Comparison of ENCODE assay signal across 16 mouse cellular contexts in the genomic region with DNA sequence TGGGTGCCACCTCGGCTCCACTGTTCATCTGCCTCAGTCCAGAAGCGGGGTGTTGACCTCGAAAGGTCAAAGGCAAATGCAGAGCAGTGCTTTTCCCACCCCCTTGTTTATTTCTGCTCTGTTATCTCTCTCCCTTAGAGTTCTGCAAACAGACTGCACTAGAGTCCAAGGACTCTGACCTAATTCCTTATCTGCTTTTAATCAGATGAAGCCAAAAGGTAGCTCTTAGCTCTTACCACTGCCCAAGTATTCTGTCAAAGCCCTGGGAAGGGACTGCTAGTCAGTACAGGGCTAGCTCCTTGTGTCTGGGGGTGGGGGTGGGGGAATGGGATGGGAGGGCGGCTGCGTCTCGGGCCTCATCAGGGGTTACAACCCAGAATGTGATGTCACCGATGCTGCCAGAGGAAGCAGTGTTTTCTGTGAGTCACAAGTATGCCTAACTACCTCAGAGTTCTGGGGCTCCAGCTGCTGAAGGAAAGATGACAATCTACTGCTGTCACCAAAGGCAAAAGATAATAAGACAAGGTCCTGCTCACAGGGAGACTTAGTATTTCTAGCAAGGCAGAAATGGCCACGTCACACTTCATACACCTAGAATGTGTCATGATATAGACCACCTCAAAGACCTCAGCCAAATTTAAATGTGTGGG. TPM values are rescaled to one million over a fixed set of nuclear protein-coding genes. Genes with fewer than 3 reads are reported as not detected.
DNase-seq lines count a peak whose midpoint lies in the region; ATAC-seq and TF ChIP-seq lines count a peak whose summit lies in the region.
"Had no signal": no experiment of that assay in that cellular context is flagged by ENCODE, and none has a peak within 500 bp of the region (broad histone marks: within the 10 kb centered on the region; RNA-seq: fewer than 3 reads in every experiment).

No protein-coding gene starts in this region.

- ATAC-seq in intestine, postnatal 0 days, result peak; percentile 60
- ATAC-seq in liver, postnatal 0 days, result peak; percentile 95
- ATAC-seq: CD4-positive, CD25-positive, alpha-beta regulatory T cell, adult 4 months had no signal

- no peak overlapping the region for H3K4me3 ChIP-seq in ES-Bruce4 (ENCODE audit: low read depth, low read length)
- no peak overlapping the region for H3K4me3 ChIP-seq in intestine, postnatal 0 days (ENCODE audit: low read depth, low read length)
- no peak overlapping the region for H3K4me3 ChIP-seq in liver, postnatal 0 days (ENCODE audit: low read depth, low read length)
- no peak overlapping the region for H3K4me3 ChIP-seq in left cerebral cortex, adult 2 months
- H3K4me3 ChIP-seq: embryonic facial prominence, embryonic 13.5 days; forebrain, embryonic 10.5 days; hindbrain, embryonic 10.5 days; limb, embryonic 13.5 days; midbrain, embryonic 10.5 days had no signal

- TF ChIP-seq POLR2A in ES-Bruce4 (IDR thresholded peaks at IDR 0.05; ENCODE audit: insufficient read depth, low read length), result no peak

- 19% methylated on average over 8 of the region's 8 CpGs for WGBS in intestine, postnatal 0 days
- WGBS in liver, postnatal 0 days (ENCODE audit: insufficient replicate concordance), result 44% methylated on average over 8 of the region's 8 CpGs

- peaks cover 12% of the 10 kb centered on the region for H3K36me3 ChIP-seq in ES-Bruce4 (ENCODE audit: control insufficient read depth, insufficient read depth, low read length, poor library complexity, severe bottlenecking)
- no peaks in the 10 kb centered on the region for H3K36me3 ChIP-seq in intestine, postnatal 0 days (ENCODE audit: control insufficient read depth, insufficient read depth)
- H3K36me3 ChIP-seq in liver, postnatal 0 days (replicated peaks; ENCODE audit: insufficient read depth, low read length), result no peaks in the 10 kb centered on the region
- H3K36me3 ChIP-seq: embryonic facial prominence, embryonic 13.5 days; forebrain, embryonic 10.5 days; hindbrain, embryonic 10.5 days; limb, embryonic 13.5 days; midbrain, embryonic 10.5 days had no signal

- no peak for TF ChIP-seq EP300 in ES-Bruce4 (IDR thresholded peaks at IDR 0.05; ENCODE audit: insufficient read depth, low read depth, low read length)
- peak; percentile 40 for TF ChIP-seq EP300 in liver, postnatal 0 days (IDR thresholded peaks at IDR 0.05; ENCODE audit: low read depth)

- H3K27me3 ChIP-seq in ES-Bruce4 (ENCODE audit: control insufficient read depth, insufficient read depth, low read length, poor library complexity, severe bottlenecking), result no peaks in the 10 kb centered on the region
- H3K27me3 ChIP-seq in intestine, postnatal 0 days (replicated peaks; ENCODE audit: control insufficient read depth, insufficient read depth, low read length), result no peaks in the 10 kb centered on the region
- H3K27me3 ChIP-seq in liver, postnatal 0 days (ENCODE audit: insufficient read depth, low read length), result no peaks in the 10 kb centered on the region
- H3K27me3 ChIP-seq: embryonic facial prominence, embryonic 13.5 days; limb, embryonic 13.5 days had no signal

- peak; percentile 8 for DNase-seq in 416B (ENCODE audit: low read depth)
- peak; percentile 30 for DNase-seq in liver, postnatal 0 days
- DNase-seq in right cerebral cortex, postnatal 10 days (ENCODE audit: low spot score in 2 of 2), result no peak
- DNase-seq in thymus, adult 18-20 months, result no peak
- no peak for DNase-seq in left cerebral cortex, adult 2 months (ENCODE audit: extremely low spot score in 1 of 2, low spot score in 2 of 2)
- DNase-seq: cerebellum, adult 11-12 months; gastrocnemius, postnatal 25 days; kidney, adult 2 months had no signal

- no peak overlapping the region for H3K9ac ChIP-seq in ES-Bruce4 (ENCODE audit: low read depth, poor library complexity, severe bottlenecking)
- H3K9ac ChIP-seq in intestine, postnatal 0 days (ENCODE audit: low read depth, low read length), result no peak overlapping the region
- H3K9ac ChIP-seq in liver, postnatal 0 days (replicated peaks), result no peak overlapping the region
- H3K9ac ChIP-seq: embryonic facial prominence, embryonic 13.5 days; limb, embryonic 13.5 days had no signal

- H3K4me2 ChIP-seq in intestine, postnatal 0 days (replicated peaks; ENCODE audit: low read depth), result peak overlapping the region; percentile 27
- 0 out of 2 replicates have a peak overlapping the region, but pooled peaks have one; percentile 9 for H3K4me2 ChIP-seq in liver, postnatal 0 days (ENCODE audit: low read depth, low read length)
- H3K4me2 ChIP-seq: embryonic facial prominence, embryonic 13.5 days; limb, embryonic 13.5 days had no signal

- H3K27ac ChIP-seq in ES-Bruce4 (ENCODE audit: insufficient read depth, low read length), result peak overlapping the region; percentile 66; the same call in 1 of the 2 replicates
- peak overlapping the region; percentile 55 for H3K27ac ChIP-seq in intestine, postnatal 0 days (ENCODE audit: low read depth, low read length)
- peak overlapping the region; percentile 88 for H3K27ac ChIP-seq in liver, postnatal 0 days (ENCODE audit: low read depth)
- H3K27ac ChIP-seq in left cerebral cortex, adult 2 months, result no peak overlapping the region
- H3K27ac ChIP-seq: embryonic facial prominence, embryonic 13.5 days; forebrain, embryonic 10.5 days; hindbrain, embryonic 10.5 days; limb, embryonic 13.5 days; midbrain, embryonic 10.5 days had no signal

- peaks cover 7% of the 10 kb centered on the region for H3K4me1 ChIP-seq in ES-Bruce4 (ENCODE audit: control insufficient read depth, insufficient read depth, low read length)
- H3K4me1 ChIP-seq in intestine, postnatal 0 days (replicated peaks; ENCODE audit: control insufficient read depth, insufficient read depth, low read length), result no peaks in the 10 kb centered on the region
- H3K4me1 ChIP-seq in liver, postnatal 0 days (ENCODE audit: insufficient read depth), result peaks cover 23% of the 10 kb centered on the region
- H3K4me1 ChIP-seq: embryonic facial prominence, embryonic 13.5 days had no signal

- H3K9me3 ChIP-seq in ES-Bruce4 (replicated peaks; ENCODE audit: control insufficient read depth, insufficient read depth, low read length, poor library complexity, severe bottlenecking), result no peaks in the 10 kb centered on the region
- H3K9me3 ChIP-seq in intestine, postnatal 0 days (ENCODE audit: control insufficient read depth), result no peaks in the 10 kb centered on the region
- no peaks in the 10 kb centered on the region for H3K9me3 ChIP-seq in liver, postnatal 0 days (ENCODE audit: low read length)
- H3K9me3 ChIP-seq: embryonic facial prominence, embryonic 13.5 days; forebrain, embryonic 10.5 days; hindbrain, embryonic 10.5 days; limb, embryonic 13.5 days; midbrain, embryonic 10.5 days had no signal

- no peak for TF ChIP-seq CTCF in ES-Bruce4 (IDR thresholded peaks at IDR 0.05; ENCODE audit: low read depth, low read length)
- TF ChIP-seq CTCF in intestine, postnatal 0 days (IDR thresholded peaks at IDR 0.05; ENCODE audit: low read depth), result no peak
- TF ChIP-seq CTCF in liver, postnatal 0 days (IDR thresholded peaks at IDR 0.05; ENCODE audit: low read depth), result no peak
- no peak for TF ChIP-seq CTCF in left cerebral cortex, adult 2 months (IDR thresholded peaks at IDR 0.05)

- intact Hi-C loops in left cerebral cortex, adult 2 months (cut with DNase I), result no loop called here

RNA-seq across cellular contexts. Expression of gene Mreg, which starts 38.6 kb away (rescaled TPM):
- 90.7 and 95.8 TPM in 2 replicates for polyA plus RNA-seq in ES-Bruce4 (2011; ENCODE audit: insufficient read depth, insufficient read length, low read depth, missing spikeins)
- 26.6 and 37.7 TPM in 2 replicates for polyA plus RNA-seq in intestine, postnatal 0 days (2015; fragmentation: Nextera tagmentation; extraction: Ambion mirVana)
- 10.0 and 10.5 TPM in 2 replicates for polyA plus RNA-seq in liver, postnatal 0 days (2015; fragmentation: Nextera tagmentation; extraction: Ambion mirVana)
- 1 to 10 TPM; 4.1 to 4.9 TPM for total RNA-seq in left cerebral cortex, adult 2 months (2021)

Comparison
In these comparisons a context has a peak if more than half of its experiments do, and no peak if none do; other contexts are left out.
1. DNase-seq: peak in 416B (single experiment) and liver, postnatal 0 days (single experiment); none in right cerebral cortex, postnatal 10 days (0 of 2), thymus, adult 18-20 months (0 of 2) and left cerebral cortex, adult 2 months (0 of 2).